Mouse (Mus musculus) lung, embryonic 16.5 days (tissue): Measurements from ENCODE around the gene Fignl1. TPM values are rescaled to one million over a fixed set of nuclear protein-coding genes. Genes with fewer than 3 reads are reported as not detected.
A peak's percentile ranks its signal among the peaks of the same experiment; 100 is the strongest.

ENCODE experiments used
- ATAC-seq: fragments of 200-750 bp; cut with Nextera tagmentation; 2 replicates; pipeline ENCODE4 v1.8.0; 2017; ENCODE audit warnings: low read depth, mild to moderate bottlenecking, moderate library complexity
- H3K27ac ChIP-seq: fragments of 300-500 bp; sonication (generic); 2 replicates; pipeline ENCODE4 v1.5.1; 2014; ENCODE audit warnings: mild to moderate bottlenecking, control low read depth, low read length
- H3K27me3 ChIP-seq: fragments of 300-500 bp; sonication (generic); 2 replicates; pipeline ENCODE4 v1.6.1; 2014; ENCODE audit warnings: low read depth, low read length, mixed read lengths; ENCODE audit not compliant: control insufficient read depth, insufficient read depth
- H3K36me3 ChIP-seq: fragments of 300-500 bp; sonication (generic); 2 replicates; pipeline ENCODE4 v1.6.1; 2014; ENCODE audit warnings: low read length; ENCODE audit not compliant: control insufficient read depth, insufficient read depth
- H3K4me1 ChIP-seq: fragments of 300-500 bp; sonication (generic); replicated peaks from 2 replicates; pipeline ENCODE4 v1.6.1; 2014; ENCODE audit warnings: low read length, mixed read lengths; ENCODE audit not compliant: control insufficient read depth, insufficient read depth
- H3K4me2 ChIP-seq: fragments of 300-500 bp; sonication (generic); 2 replicates; pipeline ENCODE4 v1.6.1; 2014; ENCODE audit warnings: low read depth, low read length, control low read depth
- H3K4me3 ChIP-seq: fragments of 300-500 bp; sonication (generic); 2 replicates; pipeline ENCODE4 v1.5.1; 2014; ENCODE audit warnings: mild to moderate bottlenecking, low read length, control low read depth
- H3K9ac ChIP-seq: fragments of 300-500 bp; sonication (generic); 2 replicates; pipeline ENCODE4 v1.6.1; 2014; ENCODE audit warnings: low read length, control low read depth
- H3K9me3 ChIP-seq: fragments of 300-500 bp; sonication (generic); 2 replicates; pipeline ENCODE4 v1.6.1; 2016; ENCODE audit warnings: low read length; ENCODE audit not compliant: control insufficient read depth
- WGBS: fragments of 180-500 bp; shearing (Covaris S2); extraction: QIAGEN DNeasy Blood & Tissue Kit; methylation state at CpG from one replicate; pipeline ENCODE4 v1.1.7; 2014; 5-methylcytosine and 5-hydroxymethylcytosine counted together
- polyA plus RNA-seq: library from polyadenylated mRNA; unstranded; fragments of >200 nt; fragmentation: Nextera tagmentation; extraction: Ambion mirVana; gene quantifications from 2 replicates; pipeline ENCODE4 v1.2.1, GENCODE M21; 2015

Fignl1 gene
- polyA plus RNA-seq, 1 experiment from 2014 or later = 79.4 TPM

GRCm38 (mm10) chr11:11801067-11801466, 7.7 kb downstream of the Fignl1 start:
- H3K4me3 ChIP-seq = no peak overlapping the region
- H3K4me2 ChIP-seq = no peak overlapping the region
- no peak overlapping the region for H3K27ac ChIP-seq
- 92% methylated on average over 9 of the region's 9 CpGs for WGBS
- no peaks in the 10 kb centered on the region for H3K9me3 ChIP-seq
- no peaks in the 10 kb centered on the region for H3K4me1 ChIP-seq
- no peaks in the 10 kb centered on the region for H3K27me3 ChIP-seq
- H3K36me3 ChIP-seq = peaks cover 42% of the 10 kb centered on the region
- no peak for ATAC-seq
- no peak overlapping the region for H3K9ac ChIP-seq

- no peak for ATAC-seq
- Histone ChIP-seq H3K9me3 (no peaks in the 10 kb centered on the region), H3K4me2 (no peak overlapping the region), H3K9ac (no peak overlapping the region), H3K27me3 (no peaks in the 10 kb centered on the region), H3K27ac (no peak overlapping the region), H3K4me3 (no peak overlapping the region), H3K36me3 (peaks cover 39% of the 10 kb centered on the region), H3K4me1 (no peaks in the 10 kb centered on the region)
- WGBS = 90% methylated on average over 3 of the region's 3 CpGs
These were observed 8.5 kb downstream of the Fignl1 start for GRCm38 (mm10) chr11:11800304-11800703.

GRCm38 (mm10) chr11:11798690-11799089, 10.1 kb downstream of the Fignl1 start:
- no peaks in the 10 kb centered on the region for H3K4me1 ChIP-seq
- peaks cover 37% of the 10 kb centered on the region for H3K36me3 ChIP-seq
- H3K27me3 ChIP-seq = no peaks in the 10 kb centered on the region
- no peak for ATAC-seq
- H3K9me3 ChIP-seq = no peaks in the 10 kb centered on the region
- H3K9ac ChIP-seq = no peak overlapping the region
- WGBS = 97% methylated on average over 1 of the region's 1 CpGs
- no peak overlapping the region for H3K4me3 ChIP-seq
- no peak overlapping the region for H3K4me2 ChIP-seq
- H3K27ac ChIP-seq = no peak overlapping the region

- no peak overlapping the region for H3K4me2 ChIP-seq
- no peak overlapping the region for H3K27ac ChIP-seq
- ATAC-seq = no peak
- no peaks in the 10 kb centered on the region for H3K9me3 ChIP-seq
- no peak overlapping the region for H3K9ac ChIP-seq
- H3K4me1 ChIP-seq = no peaks in the 10 kb centered on the region
- 69% methylated on average over 1 of the region's 1 CpGs for WGBS
- H3K4me3 ChIP-seq = no peak overlapping the region
- no peaks in the 10 kb centered on the region for H3K27me3 ChIP-seq
- peaks cover 14% of the 10 kb centered on the region for H3K36me3 ChIP-seq
These were observed 14.1 kb downstream of the Fignl1 start for GRCm38 (mm10) chr11:11794626-11795025.

GRCm38 (mm10) chr11:11788521-11788974, 20.2 kb downstream of the Fignl1 start:
- ATAC-seq = peak; percentile 97
- no peaks in the 10 kb centered on the region for H3K4me1 ChIP-seq
- H3K27me3 ChIP-seq = no peaks in the 10 kb centered on the region
- H3K9me3 ChIP-seq = no peaks in the 10 kb centered on the region
- H3K4me3 ChIP-seq = peak overlapping the region; percentile 31
- H3K9ac ChIP-seq = peak overlapping the region; percentile 39; the same call in 1 of the 2 replicates
- WGBS = under 1% methylated on average over 8 of the region's 8 CpGs
- H3K4me2 ChIP-seq = peak overlapping the region; percentile 44
- no peaks in the 10 kb centered on the region for H3K36me3 ChIP-seq
- H3K27ac ChIP-seq = peak overlapping the region; percentile 30; the same call in 1 of the 2 replicates

- H3K4me1 ChIP-seq = no peaks in the 10 kb centered on the region
- no peak overlapping the region for H3K4me2 ChIP-seq
- no peaks in the 10 kb centered on the region for H3K9me3 ChIP-seq
- no peaks in the 10 kb centered on the region for H3K27me3 ChIP-seq
- 45% methylated on average over 6 of the region's 6 CpGs for WGBS
- no peak overlapping the region for H3K4me3 ChIP-seq
- no peak overlapping the region for H3K9ac ChIP-seq
- no peak for ATAC-seq
- no peaks in the 10 kb centered on the region for H3K36me3 ChIP-seq
- H3K27ac ChIP-seq = no peak overlapping the region
These were observed 23.3 kb downstream of the Fignl1 start for GRCm38 (mm10) chr11:11785457-11785856.

GRCm38 (mm10) chr11:11781728-11782127, 27.0 kb downstream of the Fignl1 start:
- Histone ChIP-seq H3K36me3 (no peaks in the 10 kb centered on the region), H3K27me3 (no peaks in the 10 kb centered on the region), H3K27ac (no peak overlapping the region), H3K9me3 (no peaks in the 10 kb centered on the region), H3K4me2 (no peak overlapping the region), H3K9ac (no peak overlapping the region), H3K4me1 (no peaks in the 10 kb centered on the region), H3K4me3 (no peak overlapping the region)
- 79% methylated on average over 8 of the region's 8 CpGs for WGBS
- no peak for ATAC-seq

GRCm38 (mm10) chr11:11778345-11778744, 30.4 kb downstream of the Fignl1 start:
- no peak overlapping the region for H3K9ac ChIP-seq
- no peaks in the 10 kb centered on the region for H3K9me3 ChIP-seq
- no peak overlapping the region for H3K4me2 ChIP-seq
- 87% methylated on average over 6 of the region's 6 CpGs for WGBS
- H3K4me3 ChIP-seq = no peak overlapping the region
- H3K36me3 ChIP-seq = no peaks in the 10 kb centered on the region
- H3K27me3 ChIP-seq = no peaks in the 10 kb centered on the region
- no peak overlapping the region for H3K27ac ChIP-seq
- ATAC-seq = no peak
- no peaks in the 10 kb centered on the region for H3K4me1 ChIP-seq

GRCm38 (mm10) chr11:11777796-11778195, 31.0 kb downstream of the Fignl1 start:
- no peaks in the 10 kb centered on the region for H3K9me3 ChIP-seq
- H3K36me3 ChIP-seq = no peaks in the 10 kb centered on the region
- no peak overlapping the region for H3K4me3 ChIP-seq
- ATAC-seq = no peak
- no peak overlapping the region for H3K4me2 ChIP-seq
- no peaks in the 10 kb centered on the region for H3K27me3 ChIP-seq
- no peaks in the 10 kb centered on the region for H3K4me1 ChIP-seq
- no peak overlapping the region for H3K27ac ChIP-seq
- H3K9ac ChIP-seq = no peak overlapping the region
- 87% methylated on average over 2 of the region's 2 CpGs for WGBS

GRCm38 (mm10) chr11:11777246-11777645, 31.5 kb downstream of the Fignl1 start:
- no peak for ATAC-seq
- Histone ChIP-seq H3K9me3 (no peaks in the 10 kb centered on the region), H3K9ac (no peak overlapping the region), H3K27ac (no peak overlapping the region), H3K4me3 (no peak overlapping the region), H3K4me1 (no peaks in the 10 kb centered on the region), H3K27me3 (no peaks in the 10 kb centered on the region), H3K4me2 (no peak overlapping the region), H3K36me3 (no peaks in the 10 kb centered on the region)
- WGBS = 64% methylated on average over 3 of the region's 3 CpGs
